Mouse (Mus musculus) ES-Bruce4 (cell line): Measurements from ENCODE around the gene Bzw2. TPM values are rescaled to one million over a fixed set of nuclear protein-coding genes. Genes with fewer than 3 reads are reported as not detected.

Experiments used
- H3K27ac ChIP-seq: 2 replicates; pipeline ENCODE4 v1.5.1; 2012; ENCODE audit warnings: low read length, inconsistent platforms; ENCODE audit not compliant: insufficient read depth
- H3K27me3 ChIP-seq: 2 replicates; pipeline ENCODE4 v1.6.1; 2012; ENCODE audit warnings: mild to moderate bottlenecking, low read length, inconsistent platforms; ENCODE audit not compliant: control insufficient read depth, poor library complexity, insufficient read depth, severe bottlenecking
- H3K36me3 ChIP-seq: 2 replicates; pipeline ENCODE4 v1.6.1; 2012; ENCODE audit warnings: inconsistent platforms, mild to moderate bottlenecking, low read length, moderate library complexity; ENCODE audit not compliant: control insufficient read depth, poor library complexity, insufficient read depth, severe bottlenecking
- H3K4me1 ChIP-seq: one replicate; pipeline ENCODE4 v1.8.1; 2011; ENCODE audit warnings: low read length; ENCODE audit not compliant: control insufficient read depth, insufficient read depth
- H3K4me3 ChIP-seq: 2 replicates; pipeline ENCODE4 v1.5.1; 2011; ENCODE audit warnings: low read depth, mild to moderate bottlenecking, low read length
- H3K9ac ChIP-seq: 2 replicates; pipeline ENCODE4 v1.6.1; 2012; ENCODE audit warnings: low read depth, mild to moderate bottlenecking, inconsistent platforms; ENCODE audit not compliant: poor library complexity, severe bottlenecking
- H3K9me3 ChIP-seq: replicated peaks from 2 replicates; pipeline ENCODE4 v1.6.1; 2012; ENCODE audit warnings: mild to moderate bottlenecking, low read length, inconsistent platforms; ENCODE audit not compliant: control insufficient read depth, poor library complexity, insufficient read depth, severe bottlenecking
- CTCF ChIP-seq: IDR thresholded peaks from one replicate; pipeline ENCODE4 v1.8.1; 2011; ENCODE audit warnings: low read depth, low read length
- EP300 ChIP-seq: IDR thresholded peaks from 2 replicates; pipeline ENCODE4 v1.6.1; 2011; ENCODE audit warnings: low read depth, low read length; ENCODE audit not compliant: insufficient read depth
- POLR2A ChIP-seq: IDR thresholded peaks from one replicate; pipeline ENCODE4 v1.8.1; 2011; ENCODE audit warnings: low read length; ENCODE audit not compliant: insufficient read depth
- polyA plus RNA-seq: library from polyadenylated mRNA; stranded (reverse); fragments of >200 nt; gene quantifications from 2 replicates; pipeline ENCODE4 v1.2.4, GENCODE M21; 2011; ENCODE audit warnings: low read depth; ENCODE audit not compliant: missing spikeins, insufficient read depth, insufficient read length

Gene Bzw2
- polyA plus RNA-seq, 1 experiment = 190 TPM

DNA sequence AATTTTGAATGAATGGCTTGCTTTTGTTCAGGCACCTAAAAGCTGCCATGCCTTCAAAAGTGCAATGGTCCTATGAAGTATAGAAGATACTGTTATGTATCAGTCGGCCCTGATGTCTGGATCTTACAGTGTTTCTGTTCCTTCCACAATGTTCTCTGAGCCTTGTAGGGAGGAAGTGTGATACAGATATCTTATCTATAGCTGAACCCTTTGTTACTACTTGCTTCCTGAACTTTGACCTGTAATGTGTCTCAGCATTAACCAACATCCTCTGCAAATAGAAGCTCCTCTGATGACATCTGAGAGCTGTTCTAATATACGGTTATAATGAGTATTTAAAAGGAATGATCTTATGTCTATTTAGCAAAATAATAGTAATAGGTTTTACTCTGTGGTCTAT lies 100.2 kb downstream of the Bzw2 start:
- no peak overlapping the region for H3K4me3 ChIP-seq
- H3K27me3 ChIP-seq = no peaks in the 10 kb centered on the region
- H3K4me1 ChIP-seq = no peaks in the 10 kb centered on the region
- no peak for TF ChIP-seq EP300
- no peak for TF ChIP-seq POLR2A
- no peak for TF ChIP-seq CTCF
- no peaks in the 10 kb centered on the region for H3K9me3 ChIP-seq
- H3K27ac ChIP-seq = no peak overlapping the region
- no peaks in the 10 kb centered on the region for H3K36me3 ChIP-seq
- no peak overlapping the region for H3K9ac ChIP-seq

DNA sequence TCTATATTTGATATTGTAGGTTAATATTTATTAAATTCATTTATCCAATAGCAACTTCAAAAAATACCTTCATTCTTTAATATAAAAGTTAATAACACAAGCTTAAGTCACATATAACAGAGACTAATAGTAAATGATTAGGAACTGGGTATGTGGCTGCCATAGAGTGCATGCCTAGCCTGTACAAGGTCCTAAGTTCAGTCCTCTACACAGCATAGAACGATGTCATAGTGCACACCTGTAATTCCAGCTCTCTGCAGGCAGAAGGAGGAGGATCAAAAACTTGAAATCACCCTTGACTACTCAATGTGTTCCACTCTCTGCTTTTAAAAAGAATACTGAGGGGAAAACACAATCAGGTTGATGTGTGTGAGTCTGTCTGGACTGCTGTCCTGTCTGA lies 107.6 kb downstream of the Bzw2 start:
- no peaks in the 10 kb centered on the region; the same call in 1 of the 2 replicates for H3K27me3 ChIP-seq
- no peak overlapping the region for H3K4me3 ChIP-seq
- TF ChIP-seq EP300 = no peak
- no peak for TF ChIP-seq POLR2A
- no peak for TF ChIP-seq CTCF
- H3K27ac ChIP-seq = no peak overlapping the region
- no peak overlapping the region for H3K9ac ChIP-seq
- H3K4me1 ChIP-seq = no peaks in the 10 kb centered on the region
- H3K36me3 ChIP-seq = no peaks in the 10 kb centered on the region
- H3K9me3 ChIP-seq = no peaks in the 10 kb centered on the region

DNA sequence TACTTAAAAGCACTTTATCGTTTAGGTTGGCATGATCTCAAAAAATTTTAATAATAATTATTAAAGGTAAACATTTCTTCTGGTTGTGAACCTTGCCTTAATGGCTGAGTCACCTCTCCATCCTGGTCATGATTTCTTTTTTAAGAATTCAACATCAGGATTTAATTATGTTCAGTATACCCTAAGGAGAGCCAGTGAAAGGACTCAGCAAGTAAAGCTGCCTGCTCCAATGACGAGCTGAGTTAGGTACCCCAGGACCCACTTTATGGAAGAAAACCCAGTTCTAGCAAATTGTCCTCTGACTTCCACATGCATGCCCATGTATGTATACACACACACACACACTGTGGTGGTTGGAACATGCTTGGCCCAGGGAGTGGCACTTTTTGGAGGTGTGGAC lies 110.3 kb downstream of the Bzw2 start:
- H3K27me3 ChIP-seq = no peaks in the 10 kb centered on the region; the same call in 1 of the 2 replicates
- H3K4me1 ChIP-seq = no peaks in the 10 kb centered on the region
- H3K9ac ChIP-seq = no peak overlapping the region
- no peaks in the 10 kb centered on the region for H3K9me3 ChIP-seq
- TF ChIP-seq CTCF (no peak), POLR2A (no peak), EP300 (no peak)
- H3K36me3 ChIP-seq = no peaks in the 10 kb centered on the region
- no peak overlapping the region for H3K27ac ChIP-seq
- H3K4me3 ChIP-seq = no peak overlapping the region

DNA sequence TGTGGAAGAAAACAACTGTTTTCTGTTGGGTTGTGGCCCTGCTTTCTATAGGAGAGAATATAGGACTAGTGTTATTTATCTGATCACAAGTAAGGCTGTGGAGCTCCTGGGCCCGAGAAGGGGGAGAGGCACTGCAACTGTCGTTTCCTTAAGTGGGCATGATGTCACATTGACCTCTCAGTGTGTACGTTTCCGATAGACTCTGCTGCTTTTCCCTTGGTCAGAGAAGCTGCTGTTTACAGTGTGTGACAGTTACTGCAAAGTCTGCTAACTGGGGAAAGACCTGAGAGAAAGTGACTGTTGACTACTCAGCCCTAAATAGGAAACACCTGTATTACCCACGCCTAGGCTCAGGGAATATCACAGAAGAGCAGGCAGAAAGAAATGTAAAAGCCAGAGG lies 111.7 kb downstream of the Bzw2 start:
- Histone ChIP-seq H3K36me3 (no peaks in the 10 kb centered on the region), H3K4me1 (no peaks in the 10 kb centered on the region), H3K27me3 (no peaks in the 10 kb centered on the region; the same call in 1 of the 2 replicates), H3K9me3 (no peaks in the 10 kb centered on the region), H3K27ac (no peak overlapping the region), H3K9ac (no peak overlapping the region), H3K4me3 (no peak overlapping the region)
- TF ChIP-seq EP300 = no peak
- TF ChIP-seq POLR2A = no peak
- TF ChIP-seq CTCF = no peak

DNA sequence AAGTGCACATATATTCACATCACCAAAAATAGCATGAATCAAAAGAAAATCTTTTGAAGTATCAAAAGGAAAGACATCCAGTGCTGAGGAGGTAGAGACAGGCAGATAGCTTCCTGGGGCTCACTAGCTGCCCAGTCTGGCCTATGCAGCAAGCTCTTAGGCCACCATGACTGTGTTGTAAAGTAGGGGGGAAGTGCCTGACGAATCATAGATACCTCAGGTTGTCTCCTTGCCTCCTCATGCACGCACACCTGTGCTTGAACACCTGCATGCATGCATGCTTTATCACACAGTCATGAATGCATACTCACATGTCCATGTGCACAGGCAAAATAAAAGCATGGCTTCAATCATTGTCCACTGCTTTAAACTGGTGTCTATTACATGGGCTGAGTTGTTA lies 113.2 kb downstream of the Bzw2 start:
- Histone ChIP-seq H3K9ac (no peak overlapping the region), H3K9me3 (no peaks in the 10 kb centered on the region), H3K4me3 (no peak overlapping the region), H3K4me1 (no peaks in the 10 kb centered on the region), H3K27ac (no peak overlapping the region), H3K27me3 (no peaks in the 10 kb centered on the region), H3K36me3 (no peaks in the 10 kb centered on the region)
- TF ChIP-seq CTCF (no peak), EP300 (no peak), POLR2A (no peak)

DNA sequence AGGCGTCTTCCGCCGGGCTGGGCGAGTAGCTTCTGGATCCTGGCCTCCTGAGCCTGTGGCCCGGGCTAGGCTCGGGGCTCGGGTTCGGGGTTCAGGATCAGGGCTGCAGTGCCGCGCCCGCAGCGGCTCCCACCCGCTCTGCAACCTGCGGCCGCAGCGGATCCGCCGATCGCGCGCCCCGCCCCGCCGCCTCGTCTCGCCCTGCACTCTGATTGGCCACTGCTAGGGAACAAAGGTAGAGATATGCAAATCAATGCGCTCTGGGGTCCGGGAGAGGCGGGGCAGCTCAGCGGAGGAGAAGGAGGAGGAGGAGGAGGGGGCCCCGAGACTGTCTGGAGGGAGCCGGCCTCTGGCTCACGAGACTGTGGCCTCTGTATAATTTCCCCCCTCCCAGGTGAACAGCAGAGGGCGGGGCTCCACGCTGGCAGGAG lies 115.5 kb downstream of the Bzw2 start, which contains the start of gene Tspan13:
Gene Tspan13, minus strand, starts transcription at position 153 of the 431 bp plus-strand sequence.
- Histone ChIP-seq H3K9me3 (no peaks in the 10 kb centered on the region), H3K4me3 (peak within 1 kb of the TSS; percentile 95), H3K9ac (peak within 1 kb of the TSS; percentile 92), H3K36me3 (no peaks in the 10 kb centered on the region), H3K27ac (no peak within 1 kb of the TSS), H3K4me1 (no peaks in the 10 kb centered on the region), H3K27me3 (no peaks in the 10 kb centered on the region)
- TF ChIP-seq EP300 = no peak
- TF ChIP-seq POLR2A = no peak
- TF ChIP-seq CTCF = no peak

Other genes starting within 250 kb of the Bzw2 start
- gene Agr3, start 232.5 kb downstream of the Bzw2 start, polyA plus RNA-seq = not detected in 2 replicates
- not detected in 2 replicates for gene Agr2, start 165.2 kb downstream of the Bzw2 start, polyA plus RNA-seq
- 37.8 and 41.2 TPM in 2 replicates for gene Tspan13, start 115.6 kb downstream of the Bzw2 start, polyA plus RNA-seq
- gene Ankmy2, start 966 bp downstream of the Bzw2 start, polyA plus RNA-seq = 20.1 and 25.1 TPM in 2 replicates
- gene Lrrc72, start 95.3 kb upstream of the Bzw2 start, polyA plus RNA-seq = not detected in 2 replicates
- not detected in 2 replicates for gene Sostdc1, start 156.1 kb upstream of the Bzw2 start, polyA plus RNA-seq
- gene Ispd, start 223.4 kb upstream of the Bzw2 start, polyA plus RNA-seq = 0.65 and 1.2 TPM in 2 replicates
- not detected in 2 replicates for gene D630036H23Rik, start 224.1 kb upstream of the Bzw2 start, polyA plus RNA-seq